Mouse (Mus musculus) adrenal gland, postnatal 4 days (tissue): ENCODE measurements around the gene Ccm2l. TPM values are rescaled to one million over a fixed set of nuclear protein-coding genes. Genes with fewer than 3 reads are reported as not detected.
A peak's percentile ranks its signal among the peaks of the same experiment; 100 is the strongest.

ENCODE experiments used
- DNase-seq, 2 experiments: peaks; one replicate each; pipeline ENCODE4 v3.0.0; 2021 to 2022; ENCODE audit warnings: low spot score in 2 of 2, mixed read lengths in 2 of 2
- total RNA-seq, 2 experiments: library from RNA; stranded (reverse); gene quantifications; 2 replicates each; pipeline ENCODE4 v1.2.3; 2021

Gene Ccm2l
- total RNA-seq, 2 experiments from 2014 or later = 20.7 to 22.8 TPM

DNA sequence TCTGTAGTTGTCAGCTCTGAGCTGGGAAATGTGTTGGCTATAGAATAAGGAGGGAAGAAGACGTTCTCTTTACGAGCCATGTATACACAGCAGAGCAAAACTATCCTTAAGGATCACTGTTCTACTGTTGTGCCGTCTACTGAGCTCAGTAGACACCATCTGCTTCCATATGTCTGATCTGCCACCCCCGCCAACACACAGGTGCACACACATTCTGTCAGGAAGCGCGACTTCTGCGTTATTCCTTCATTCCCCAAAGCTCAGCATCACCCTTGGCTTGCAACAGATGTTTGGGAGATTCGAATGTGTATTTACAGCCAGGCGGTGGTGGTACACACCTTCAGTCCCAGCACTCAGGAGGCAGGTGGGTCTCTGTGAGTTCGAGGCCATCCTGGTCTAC is 21.3 kb downstream of the Ccm2l start:
- DNase-seq = no peak

GRCm38 (mm10) chr2:153089316-153089715 is 23.6 kb downstream of the Ccm2l start:
- DNase-seq = no peak

- peak in 1 of 2 experiments; percentile 9 for DNase-seq
Measured at GRCm38 (mm10) chr2:153090551-153091165, 24.9 kb downstream of the Ccm2l start.

- no peak for DNase-seq
Measured at GRCm38 (mm10) chr2:153107046-153107766, 41.5 kb downstream of the Ccm2l start.

GRCm38 (mm10) chr2:153107802-153108201 is 42.0 kb downstream of the Ccm2l start:
- DNase-seq = no peak

DNA sequence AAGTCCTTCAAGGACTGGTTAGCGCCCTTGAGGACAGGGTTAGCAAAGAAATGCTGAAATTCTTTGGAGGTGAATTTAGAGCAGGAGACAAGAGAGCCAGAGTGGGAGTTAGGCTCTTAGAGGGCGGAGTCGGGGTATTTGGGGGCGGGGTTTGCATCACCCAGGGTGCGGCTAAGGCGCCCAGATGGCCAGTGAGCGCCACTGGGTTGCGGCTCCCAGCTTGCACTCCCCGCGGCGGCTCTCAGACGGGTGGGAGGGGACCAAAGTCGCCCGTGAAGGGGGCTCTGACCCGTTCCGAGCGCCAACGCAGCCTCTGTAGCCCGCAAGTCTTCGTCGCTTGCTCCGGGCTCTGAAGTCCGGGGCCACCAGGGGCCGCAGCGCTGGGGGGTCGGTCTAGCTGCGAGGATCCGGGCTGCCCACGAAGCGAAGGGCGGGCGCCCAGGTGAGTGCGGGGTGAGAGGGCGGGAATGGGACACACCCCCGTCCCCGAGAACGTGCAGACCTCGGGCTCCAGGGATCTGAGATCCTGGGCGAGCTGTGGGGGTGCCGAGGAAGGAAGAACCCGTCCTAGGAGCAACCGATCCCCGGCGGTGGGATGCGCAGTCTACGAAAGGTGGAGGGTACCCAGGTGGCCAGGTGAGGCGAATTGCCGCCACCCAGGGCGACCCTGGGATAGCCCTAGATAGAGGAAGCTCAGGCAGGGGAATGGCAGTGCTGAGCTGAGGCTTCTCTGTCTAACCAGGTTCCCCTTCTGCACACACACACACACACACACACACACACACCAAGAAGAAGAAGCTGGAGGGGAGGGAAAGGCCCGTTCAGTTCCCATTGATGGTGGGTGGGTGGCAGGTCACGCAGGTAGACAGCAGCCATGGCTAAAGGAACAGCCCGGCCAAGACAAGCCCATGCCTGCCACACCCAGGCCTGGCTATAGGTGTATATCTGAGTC is 42.8 kb downstream of the Ccm2l start, which contains the start of gene Hck:
Gene Hck, plus strand, starts transcription at position 156 of the 952 bp plus-strand sequence.
- DNase-seq = no peak

GRCm38 (mm10) chr2:153109596-153109995 is 43.8 kb downstream of the Ccm2l start:
- DNase-seq = no peak

DNA sequence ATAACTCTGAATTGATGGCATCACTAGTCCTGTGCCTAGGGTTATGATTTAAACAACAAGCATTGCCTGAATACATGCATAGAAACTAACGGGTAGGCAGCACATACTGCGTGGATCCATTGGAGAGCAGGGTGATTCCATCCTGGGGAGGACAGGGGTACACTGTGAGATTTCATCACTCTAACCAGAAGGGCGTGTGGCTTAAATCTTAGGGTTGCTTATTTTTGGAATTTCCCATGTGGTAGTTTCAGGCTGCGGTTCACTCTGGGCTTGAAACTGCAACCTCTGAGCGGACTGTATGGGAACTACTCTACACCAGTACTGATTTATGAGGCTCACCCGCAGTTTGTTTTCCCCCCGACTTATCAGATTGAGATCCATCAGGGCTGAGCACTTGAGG is 45.5 kb downstream of the Ccm2l start:
- DNase-seq = no peak

DNA sequence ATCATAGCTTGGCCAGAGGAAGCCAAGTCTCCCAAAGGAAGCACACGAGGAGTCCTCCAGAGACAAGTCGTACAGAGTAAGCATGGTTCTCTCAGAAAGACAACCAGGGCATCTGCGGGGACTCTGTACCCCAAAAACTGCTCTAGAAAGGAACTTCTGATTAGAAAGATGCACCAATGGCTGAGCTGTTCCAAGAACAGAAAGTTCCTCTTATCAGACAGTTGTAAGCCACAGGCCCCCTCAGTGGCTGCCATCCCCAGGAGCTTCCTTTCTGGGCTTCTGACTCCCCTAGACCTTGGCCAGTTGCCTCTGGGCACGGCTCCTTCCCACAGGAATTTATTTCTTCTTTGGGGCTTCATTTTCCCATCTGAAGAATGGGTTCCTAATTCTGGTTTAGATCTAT is 49.9 kb downstream of the Ccm2l start:
- no peak for DNase-seq

GRCm38 (mm10) chr2:153117051-153117486 is 51.3 kb downstream of the Ccm2l start:
- no peak for DNase-seq

DNA sequence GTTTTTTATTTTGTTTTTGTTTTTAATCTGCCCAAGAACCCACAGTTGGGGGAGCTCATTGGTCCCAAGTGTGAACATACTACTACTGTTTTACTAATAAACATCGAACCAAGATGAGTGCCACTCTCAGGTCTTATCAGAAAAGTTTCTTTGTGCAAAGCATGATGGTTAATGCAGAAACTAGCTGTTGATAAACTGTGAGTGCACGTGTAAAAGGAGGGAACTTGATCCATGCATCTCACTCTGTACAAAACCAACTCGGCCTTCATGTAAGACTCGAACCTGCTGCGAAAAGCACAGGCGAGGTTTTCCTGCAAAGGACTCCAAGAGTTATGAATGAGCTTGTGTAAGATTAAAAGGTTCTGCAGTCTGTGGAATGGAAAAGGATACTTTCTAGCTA is 53.7 kb downstream of the Ccm2l start:
- no peak for DNase-seq

GRCm38 (mm10) chr2:153120126-153120525 is 54.4 kb downstream of the Ccm2l start:
- no peak for DNase-seq

DNA sequence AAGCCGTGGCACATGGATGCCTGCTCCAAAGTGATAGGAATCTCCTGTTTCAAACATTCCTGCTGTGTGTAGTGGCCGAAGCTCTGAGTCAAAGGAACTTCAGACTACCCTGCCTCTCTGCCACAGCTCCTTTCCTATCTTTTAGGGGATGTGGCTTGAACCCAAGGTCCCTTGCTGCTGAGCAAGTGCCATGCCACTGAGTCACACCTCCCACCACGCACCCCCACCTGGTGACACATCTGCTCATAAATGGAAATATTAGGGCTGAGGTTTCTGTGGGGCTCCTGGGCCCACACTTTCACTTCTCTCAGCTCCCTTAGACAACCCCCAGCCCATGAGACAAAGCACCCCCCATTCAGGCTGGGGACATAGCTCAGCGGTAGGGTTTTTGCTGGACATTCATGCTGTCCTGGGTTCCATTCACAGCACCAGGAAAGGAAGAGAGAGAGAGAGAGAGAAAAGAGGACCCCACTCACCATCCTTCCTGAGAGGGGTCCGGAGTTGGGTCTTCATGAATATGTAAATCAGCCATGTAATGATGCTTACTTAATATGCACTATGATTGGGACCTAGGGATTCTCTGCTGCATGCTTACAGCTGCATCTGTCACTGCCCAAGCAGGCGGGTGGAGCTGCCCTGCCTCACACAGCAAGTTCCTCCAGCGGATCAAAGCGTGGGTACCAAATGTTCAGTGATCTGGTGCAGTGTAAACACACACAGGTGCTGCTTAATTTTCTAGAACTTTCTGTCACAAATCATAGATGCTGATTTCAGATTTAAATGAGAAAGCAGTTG is 56.3 kb downstream of the Ccm2l start:
- no peak for DNase-seq

- DNase-seq = no peak
Measured at GRCm38 (mm10) chr2:153122701-153123100, 56.9 kb downstream of the Ccm2l start.

DNA sequence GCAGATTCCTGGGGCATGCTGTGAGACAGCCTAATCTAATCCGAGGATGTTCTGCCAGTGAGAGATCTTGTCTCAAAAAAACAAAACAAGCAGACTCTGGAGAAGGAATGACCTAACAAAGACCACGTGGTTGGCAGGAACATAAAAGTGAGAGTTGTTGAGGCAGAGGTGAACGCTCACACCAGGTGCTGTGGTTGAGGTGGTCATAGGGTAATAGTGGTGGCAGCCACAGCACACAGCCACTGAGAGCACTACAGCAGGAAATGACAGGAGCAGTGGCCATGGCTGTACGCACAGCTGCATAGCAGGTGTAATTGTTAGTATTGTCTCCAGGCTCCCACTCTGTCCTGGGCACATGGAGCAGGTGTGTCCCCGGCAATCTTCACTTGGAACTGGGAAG is 60.1 kb downstream of the Ccm2l start:
- no peak for DNase-seq

- no peak for DNase-seq
Measured at GRCm38 (mm10) chr2:153131019-153131418, 65.3 kb downstream of the Ccm2l start.

Other genes starting within 250 kb of the Ccm2l start
- gene Bcl2l1, start 234.2 kb upstream of the Ccm2l start, total RNA-seq = 10 to 100 TPM; 63.5 to 64.6 TPM
- gene Tpx2, start 218.0 kb upstream of the Ccm2l start, total RNA-seq = 10 to 100 TPM; 31.7 to 39.7 TPM
- gene Mylk2, start 154.6 kb upstream of the Ccm2l start, total RNA-seq = 1 to 10 TPM in 1 of 2 experiments, under 1 TPM in 1; 0.50 to 2.9 TPM
- 1 to 10 TPM; 4.7 to 4.9 TPM for gene Foxs1, start 132.7 kb upstream of the Ccm2l start, total RNA-seq
- gene Dusp15, start 114.3 kb upstream of the Ccm2l start, total RNA-seq = 1 to 10 TPM; 3.2 to 6.0 TPM
- under 1 TPM in 1 of 2 experiments, not detected in 1; 0.42 TPM for gene Ttll9, start 103.5 kb upstream of the Ccm2l start, total RNA-seq
- 100 to 1,000 TPM in 1 of 2 experiments, 10 to 100 TPM in 1; 93.8 to 103 TPM for gene Pdrg1, start 50.5 kb upstream of the Ccm2l start, total RNA-seq
- 1 to 10 TPM; 3.0 to 3.2 TPM for gene Xkr7, start 34.1 kb upstream of the Ccm2l start, total RNA-seq
- 1 to 10 TPM; 3.9 to 4.3 TPM for gene Hck, start 42.5 kb downstream of the Ccm2l start, total RNA-seq
- gene Tm9sf4, start 95.3 kb downstream of the Ccm2l start, total RNA-seq = 100 to 1,000 TPM; 101 to 106 TPM
- gene Tspyl3, start 159.5 kb downstream of the Ccm2l start, total RNA-seq = 1 to 10 TPM; 8.6 to 8.8 TPM
- 10 to 100 TPM; 19.1 to 20.3 TPM for gene Plagl2, start 175.5 kb downstream of the Ccm2l start, total RNA-seq
- 10 to 100 TPM; 47.3 to 48.8 TPM for gene Pofut1, start 175.6 kb downstream of the Ccm2l start, total RNA-seq
- 10 to 100 TPM; 28.0 to 29.2 TPM for gene Kif3b, start 225.5 kb downstream of the Ccm2l start, total RNA-seq